Mouse (Mus musculus): Measurements from ENCODE around the gene Rab3a.

- TF ChIP-seq TAL1 (conservative IDR thresholded peaks at IDR 0.05; ENCODE audit: low read depth, low read length), result no peak
- TF ChIP-seq CTCF (IDR thresholded peaks at IDR 0.05; ENCODE audit: low read depth, low read length), result no peak
- no peak for TF ChIP-seq POLR2AphosphoS5 (IDR thresholded peaks at IDR 0.05; ENCODE audit: insufficient replicate concordance, low read depth, low read length)
- TF ChIP-seq GATA1 (IDR thresholded peaks at IDR 0.05; ENCODE audit: borderline replicate concordance, low read length), result no peak
- no peak for TF ChIP-seq GATA2 (IDR thresholded peaks at IDR 0.05; ENCODE audit: borderline replicate concordance, low read depth, low read length)
Measured at GRCm38 (mm10) chr8:70748246-70749096, 6.0 kb upstream of the Rab3a start.
